Mouse (Mus musculus): ENCODE results near the gene Ptgds.

Ptgds gene

GRCm38 (mm10) chr2:25480541-25480940, 10.7 kb upstream of the Ptgds start:
- in situ Hi-C loops (cut with MboI, MseI): no loop called here

- in situ Hi-C loops (cut with MboI, MseI): loop anchor here (5.0 kb wide), 1 partner anchor 47 kb away; no protein-coding TSS in a partner anchor
Measured at GRCm38 (mm10) chr2:25479551-25480311, 9.9 kb upstream of the Ptgds start.

- in situ Hi-C loops (cut with MboI, MseI): loop anchor here (5.0 kb wide), 1 partner anchor 46 kb away; no protein-coding TSS in a partner anchor
Measured at GRCm38 (mm10) chr2:25477967-25478675, 8.3 kb upstream of the Ptgds start.

- in situ Hi-C loops (cut with MboI, MseI): loop anchor here (5.0 kb wide), 1 partner anchor 45 kb away; no protein-coding TSS in a partner anchor
Measured at GRCm38 (mm10) chr2:25477541-25477940, 7.7 kb upstream of the Ptgds start.

GRCm38 (mm10) chr2:25472550-25472949, 2.7 kb upstream of the Ptgds start:
- in situ Hi-C loops (cut with MboI, MseI): no loop called here

GRCm38 (mm10) chr2:25468962-25469915, 607 bp downstream of the Ptgds start:
- in situ Hi-C loops (cut with MboI, MseI): no loop called here

GRCm38 (mm10) chr2:25467606-25468303, 2.1 kb downstream of the Ptgds start:
- in situ Hi-C loops (cut with MboI, MseI): no loop called here

- in situ Hi-C loops (cut with MboI, MseI): no loop called here
Measured at GRCm38 (mm10) chr2:25465816-25466635, 3.8 kb downstream of the Ptgds start.

GRCm38 (mm10) chr2:25465256-25465655, 4.6 kb downstream of the Ptgds start:
- in situ Hi-C loops (cut with MboI, MseI): no loop called here

GRCm38 (mm10) chr2:25463630-25464029, 6.2 kb downstream of the Ptgds start:
- in situ Hi-C loops (cut with MboI, MseI): no loop called here

GRCm38 (mm10) chr2:25461407-25461806, 8.4 kb downstream of the Ptgds start:
- in situ Hi-C loops (cut with MboI, MseI): no loop called here

- in situ Hi-C loops (cut with MboI, MseI): no loop called here
Measured at GRCm38 (mm10) chr2:25460551-25461309, 9.1 kb downstream of the Ptgds start, which contains the start of gene Paxx. Gene Paxx (minus strand): TSS chr2:25461094.

- in situ Hi-C loops (cut with MboI, MseI): no loop called here
Measured at GRCm38 (mm10) chr2:25460135-25460534, 9.7 kb downstream of the Ptgds start.

GRCm38 (mm10) chr2:25458911-25459310, 10.9 kb downstream of the Ptgds start:
- in situ Hi-C loops (cut with MboI, MseI): no loop called here

GRCm38 (mm10) chr2:25457022-25457896, 12.6 kb downstream of the Ptgds start:
- in situ Hi-C loops (cut with MboI, MseI): no loop called here

GRCm38 (mm10) chr2:25456205-25456953, 13.5 kb downstream of the Ptgds start, which contains the start of gene Clic3:
Gene Clic3 (plus strand): TSS chr2:25456838.
- in situ Hi-C loops (cut with MboI, MseI): no loop called here

- in situ Hi-C loops (cut with MboI, MseI): no loop called here
Measured at GRCm38 (mm10) chr2:25452951-25453350, 16.9 kb downstream of the Ptgds start.
